Mouse (Mus musculus): ENCODE results near the gene Susd2. TPM values are rescaled to one million over a fixed set of nuclear protein-coding genes. Genes with fewer than 3 reads are reported as not detected.
A peak's percentile ranks its signal among the peaks of the same experiment; 100 is the strongest.

The Susd2 gene
- total RNA-seq, 2 experiments from 2014 or later = 1.6 to 2.8 TPM

DNA sequence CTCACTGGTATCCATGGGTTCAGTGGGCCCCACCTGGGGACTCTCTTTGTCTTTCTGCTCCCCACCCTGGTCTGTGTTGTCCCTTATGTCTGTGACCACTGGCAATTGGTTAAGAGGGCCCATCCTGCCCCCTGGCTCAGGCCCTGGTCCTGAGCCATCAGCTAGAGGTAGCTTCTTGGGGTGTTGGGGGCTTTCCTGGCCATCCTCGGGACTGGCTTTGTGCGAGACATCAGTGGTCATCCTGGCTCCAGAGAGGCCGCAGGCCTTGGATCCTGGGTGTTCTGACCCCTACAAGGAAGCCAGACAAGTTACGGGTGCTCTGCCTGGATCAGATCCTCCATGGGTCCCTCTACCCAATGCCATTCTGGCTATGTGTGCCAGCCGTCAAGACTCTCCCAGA is 13.4 kb upstream of the Susd2 start:
- no peak for DNase-seq (ENCODE audit: low spot score in 2 of 2)

- DNase-seq (ENCODE audit: low spot score in 2 of 2) = no peak
Observed at GRCm38 (mm10) chr10:75654053-75654452, 10.2 kb upstream of the Susd2 start.

DNA sequence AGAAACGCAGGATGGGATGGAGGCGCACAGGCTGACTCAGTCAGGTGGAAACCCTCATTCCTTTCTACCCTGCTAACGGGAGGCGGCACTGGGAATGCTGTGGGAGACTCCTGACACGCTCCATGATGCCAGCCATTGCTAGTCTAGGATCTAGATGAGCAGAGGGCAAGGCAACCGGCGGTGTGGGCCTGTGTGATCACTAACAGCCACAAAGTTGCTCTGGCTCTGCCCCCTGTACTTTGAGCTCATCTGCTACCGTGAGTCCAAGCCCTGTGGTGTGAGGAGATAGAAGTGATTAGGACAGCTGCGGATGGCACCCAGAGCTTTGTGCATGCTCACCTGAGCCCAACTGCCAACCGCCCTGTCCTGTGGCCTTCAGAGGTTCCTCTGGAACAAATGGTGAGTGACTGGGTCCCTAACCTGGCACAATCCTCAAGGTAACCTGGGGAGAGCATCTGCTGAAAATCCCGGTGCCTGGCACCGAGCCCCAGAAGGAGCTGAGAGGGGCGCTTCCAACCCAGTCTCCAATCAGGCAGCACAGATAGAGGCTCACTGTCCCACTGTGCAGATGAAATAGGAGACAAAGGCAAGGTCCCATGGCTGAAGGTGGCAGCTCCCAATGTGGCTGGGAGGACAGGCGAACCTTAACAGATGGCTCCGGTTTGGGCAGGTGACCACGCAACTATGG is 7.7 kb upstream of the Susd2 start:
- no peak for DNase-seq (ENCODE audit: low spot score in 2 of 2)

- no peak for DNase-seq (ENCODE audit: low spot score in 2 of 2)
Observed at GRCm38 (mm10) chr10:75650306-75650902, 6.6 kb upstream of the Susd2 start.

GRCm38 (mm10) chr10:75649406-75649995 is 5.7 kb upstream of the Susd2 start:
- no peak for DNase-seq (ENCODE audit: low spot score in 2 of 2)

DNA sequence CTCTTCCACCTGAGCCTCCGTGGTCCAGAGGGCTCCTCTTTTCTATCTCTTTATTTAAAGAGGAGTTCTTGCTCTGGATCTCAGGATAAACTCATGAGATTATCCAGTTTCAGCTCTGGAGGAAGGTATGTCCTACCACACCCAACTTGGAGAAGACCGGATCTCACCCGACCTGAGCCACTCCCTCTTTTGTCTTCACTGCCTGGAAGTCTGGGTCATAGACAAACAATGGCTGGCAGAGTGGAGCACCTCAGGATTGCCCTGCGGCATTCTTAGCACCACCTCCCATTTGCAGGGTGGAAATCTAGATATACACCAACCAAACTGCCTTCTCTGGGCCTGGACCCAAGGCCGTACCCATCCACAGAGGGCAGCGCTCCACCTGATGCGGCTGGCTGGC is 5.2 kb upstream of the Susd2 start:
- DNase-seq (ENCODE audit: low spot score in 2 of 2) = no peak

DNA sequence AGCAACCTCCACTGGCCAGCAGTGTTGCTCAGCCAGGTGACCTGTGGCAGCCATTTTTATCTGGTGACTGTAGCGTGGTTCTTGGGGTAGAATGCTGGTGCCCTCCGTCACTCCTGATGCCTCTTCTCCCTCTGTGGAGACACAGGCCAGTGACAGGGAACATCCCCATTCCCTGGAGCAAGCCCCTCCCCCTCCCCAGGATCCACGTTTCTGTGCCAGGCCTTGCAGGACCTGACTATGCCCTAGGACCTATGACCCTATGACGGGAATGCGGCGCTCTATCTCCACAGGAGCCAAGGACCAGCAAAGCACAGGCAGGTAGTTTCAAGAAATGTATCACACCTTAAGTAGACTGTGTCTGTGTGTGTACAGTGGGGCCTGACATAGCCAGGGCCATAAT is 4.3 kb upstream of the Susd2 start:
- no peak for DNase-seq (ENCODE audit: low spot score in 2 of 2)

- peak; percentile 54 to 63 for DNase-seq (ENCODE audit: low spot score in 2 of 2)
Observed at GRCm38 (mm10) chr10:75647362-75647761, 3.6 kb upstream of the Susd2 start.

DNA sequence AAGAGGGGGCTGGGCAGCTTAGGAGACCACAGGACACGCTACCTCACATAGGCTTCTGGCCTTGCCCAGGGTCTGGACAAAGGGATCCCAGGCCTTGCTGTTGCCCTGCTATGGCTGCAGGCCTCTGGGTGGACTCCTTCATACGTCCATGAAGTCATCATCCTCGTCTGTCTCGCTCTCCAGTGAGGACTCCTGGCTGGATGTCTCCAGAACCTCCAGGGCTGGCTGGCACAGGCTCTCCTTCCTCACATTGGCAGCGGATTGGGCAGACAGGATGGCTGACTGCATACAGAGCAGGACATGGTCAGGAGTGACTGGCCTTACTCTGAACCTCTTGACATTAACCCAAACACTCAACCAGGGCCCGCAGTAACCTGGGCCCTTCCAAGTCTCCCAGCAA is 2.6 kb upstream of the Susd2 start:
- DNase-seq (ENCODE audit: low spot score in 2 of 2) = no peak

DNA sequence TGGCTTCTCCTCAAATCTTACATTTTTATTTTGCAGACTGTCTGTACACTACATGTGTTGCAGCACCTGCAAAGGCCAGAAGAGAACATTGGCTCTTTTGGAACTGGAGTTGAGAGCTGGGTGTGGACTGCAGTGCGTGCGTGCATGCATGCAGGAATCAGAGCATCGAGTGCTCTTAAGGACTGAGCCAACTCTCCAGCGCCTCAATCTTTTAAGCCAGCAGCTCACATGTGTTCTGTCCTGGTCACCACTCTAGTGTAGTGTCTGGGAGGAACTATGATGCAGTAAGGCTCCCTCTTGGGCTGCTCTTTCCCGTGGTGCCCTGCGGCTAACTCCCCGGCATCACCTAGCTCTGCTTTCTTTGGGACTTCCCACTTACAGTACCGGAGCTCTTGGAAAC is 1.8 kb upstream of the Susd2 start:
- DNase-seq (ENCODE audit: low spot score in 2 of 2) = no peak

DNA sequence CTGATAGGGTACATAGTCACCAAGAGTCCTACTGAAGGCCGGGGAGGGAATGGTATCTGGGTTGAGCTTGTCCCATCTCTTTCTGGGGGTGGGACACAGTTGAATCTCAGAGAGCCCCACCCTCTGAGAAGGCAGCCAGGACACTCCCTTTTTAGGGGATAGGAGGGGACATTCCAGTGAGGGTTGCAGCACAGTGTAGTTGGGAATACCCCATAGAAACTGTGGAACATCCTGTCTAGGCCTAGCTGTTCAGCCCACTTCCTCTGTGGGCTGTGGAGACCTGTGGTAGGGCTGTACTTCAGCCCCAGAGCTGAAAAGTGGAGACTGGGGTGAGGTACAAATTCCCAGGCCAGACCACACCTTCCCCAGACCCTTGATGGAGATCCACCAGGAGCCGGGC is 917 bp downstream of the Susd2 start:
- no peak for DNase-seq (ENCODE audit: low spot score in 2 of 2)

DNA sequence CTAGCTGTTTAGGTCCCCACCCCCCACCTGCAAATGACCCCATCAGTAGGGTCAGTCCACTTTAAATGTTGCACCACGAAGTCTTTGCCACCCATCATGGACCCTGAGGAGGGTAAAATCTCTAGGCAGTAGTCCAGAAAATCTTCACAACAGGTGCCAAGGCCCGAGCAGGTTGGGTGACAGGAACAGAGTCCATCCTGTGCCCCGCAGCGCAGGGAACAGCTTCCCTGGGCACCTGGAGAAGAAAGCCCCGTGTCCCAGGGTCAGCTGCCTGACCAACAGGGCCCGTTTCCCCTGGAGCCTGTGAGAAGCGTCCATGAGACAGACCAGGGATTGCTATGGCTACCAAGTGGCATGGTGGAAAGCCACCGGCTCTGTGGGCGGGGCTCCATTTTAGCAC is 1.4 kb downstream of the Susd2 start:
- DNase-seq (ENCODE audit: low spot score in 2 of 2) = no peak

GRCm38 (mm10) chr10:75641721-75642222 is 2.0 kb downstream of the Susd2 start:
- no peak for DNase-seq (ENCODE audit: low spot score in 2 of 2)

GRCm38 (mm10) chr10:75637711-75638110 is 6.1 kb downstream of the Susd2 start:
- no peak for DNase-seq (ENCODE audit: low spot score in 2 of 2)

DNA sequence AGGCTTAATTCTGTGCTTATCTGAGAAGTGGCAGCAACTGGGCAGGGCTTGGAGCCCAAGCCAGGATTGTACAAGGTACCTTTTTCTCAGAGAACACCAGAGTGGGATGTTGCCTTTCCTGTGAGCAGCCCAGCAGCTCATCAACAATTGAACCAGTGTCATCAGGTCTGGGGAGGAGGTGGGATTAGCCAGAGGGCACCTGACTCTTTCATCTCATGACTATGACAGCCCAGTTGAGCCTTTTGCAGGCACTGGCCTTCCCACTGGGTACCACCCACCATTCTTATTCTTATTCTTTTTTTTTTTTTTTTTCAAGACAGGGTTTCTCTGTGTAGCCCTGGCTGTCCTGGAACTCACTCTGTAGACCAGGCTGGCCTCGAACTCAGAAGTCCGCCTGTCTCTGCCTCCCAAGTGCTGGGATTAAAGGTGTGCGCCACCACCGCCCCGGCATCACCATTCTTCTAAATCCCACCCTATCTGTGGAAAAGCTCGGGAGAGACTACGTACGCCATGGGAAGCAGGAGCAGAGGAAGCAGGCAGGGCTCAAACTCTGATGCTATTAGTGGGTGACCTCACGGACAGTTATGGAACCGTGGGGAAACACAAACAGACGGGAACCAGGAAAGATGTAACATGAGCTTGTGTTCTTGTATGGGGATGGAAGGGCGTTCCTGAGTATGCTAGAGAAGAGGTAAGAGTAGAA is 7.6 kb downstream of the Susd2 start:
- DNase-seq (ENCODE audit: low spot score in 2 of 2) = peak in 1 of 2 experiments; percentile 8

GRCm38 (mm10) chr10:75635693-75636055 is 8.1 kb downstream of the Susd2 start:
- DNase-seq (ENCODE audit: low spot score in 2 of 2) = peak; percentile 90 to 92

- no peak for DNase-seq (ENCODE audit: low spot score in 2 of 2)
Observed at GRCm38 (mm10) chr10:75635019-75635692, 8.7 kb downstream of the Susd2 start.

DNA sequence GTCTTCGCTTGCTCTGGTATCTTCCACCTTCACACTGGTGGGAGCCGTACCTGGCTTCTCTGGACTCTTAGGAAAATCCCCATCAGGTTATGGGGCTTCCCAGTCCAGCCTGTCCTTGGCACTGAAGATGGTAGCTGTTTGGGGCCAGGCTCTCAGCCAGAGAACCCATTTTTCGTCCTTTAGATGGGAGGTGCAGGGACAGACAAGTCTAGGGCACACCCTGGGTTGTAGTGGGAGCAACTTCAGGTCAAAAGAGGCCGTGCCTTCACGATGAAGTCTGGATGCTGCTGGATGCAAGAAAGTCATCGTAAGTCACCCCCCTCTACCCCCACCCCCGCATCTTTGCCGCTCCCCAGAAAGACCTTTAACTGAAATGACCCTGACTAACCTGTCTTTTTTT is 9.2 kb downstream of the Susd2 start:
- DNase-seq (ENCODE audit: low spot score in 2 of 2) = peak in 1 of 2 experiments; percentile 10

- DNase-seq (ENCODE audit: low spot score in 2 of 2) = no peak
Observed at GRCm38 (mm10) chr10:75633576-75634139, 10.2 kb downstream of the Susd2 start.

- DNase-seq (ENCODE audit: low spot score in 2 of 2) = peak in 1 of 2 experiments; percentile 8
Observed at GRCm38 (mm10) chr10:75633048-75633447, 10.8 kb downstream of the Susd2 start.

- peak; percentile 28 to 38 for DNase-seq (ENCODE audit: low spot score in 2 of 2)
Observed at GRCm38 (mm10) chr10:75632633-75633032, 11.2 kb downstream of the Susd2 start.

All from layer of hippocampus, postnatal 10 days (tissue).